Mouse (Mus musculus) embryonic stem cell, embryonic (primary cell): Measurements from ENCODE around the gene Atp1b1.

ENCODE experiments used
- CTCF ChIA-PET, 4 experiments: fragments of 300-600 bp in 2 of 4; fragments of 350-600 bp in 2 of 4; sonication (Branson Sonifier 250); formaldehyde crosslinking; loops; one replicate each; lab custom pipeline; 2022; ENCODE audit warnings: inconsistent platforms in 2 of 4; lab: Charles Lee
- POLR2A ChIA-PET, 4 experiments: fragments of 300-600 bp in 2 of 4; fragments of 350-600 bp in 2 of 4; sonication (Branson Sonifier 250); formaldehyde crosslinking; loops; one replicate each; lab custom pipeline; 2022; ENCODE audit warnings: antibody characterized with exemption in 4 of 4, inconsistent platforms in 1 of 4; lab: Charles Lee

Gene Atp1b1

DNA sequence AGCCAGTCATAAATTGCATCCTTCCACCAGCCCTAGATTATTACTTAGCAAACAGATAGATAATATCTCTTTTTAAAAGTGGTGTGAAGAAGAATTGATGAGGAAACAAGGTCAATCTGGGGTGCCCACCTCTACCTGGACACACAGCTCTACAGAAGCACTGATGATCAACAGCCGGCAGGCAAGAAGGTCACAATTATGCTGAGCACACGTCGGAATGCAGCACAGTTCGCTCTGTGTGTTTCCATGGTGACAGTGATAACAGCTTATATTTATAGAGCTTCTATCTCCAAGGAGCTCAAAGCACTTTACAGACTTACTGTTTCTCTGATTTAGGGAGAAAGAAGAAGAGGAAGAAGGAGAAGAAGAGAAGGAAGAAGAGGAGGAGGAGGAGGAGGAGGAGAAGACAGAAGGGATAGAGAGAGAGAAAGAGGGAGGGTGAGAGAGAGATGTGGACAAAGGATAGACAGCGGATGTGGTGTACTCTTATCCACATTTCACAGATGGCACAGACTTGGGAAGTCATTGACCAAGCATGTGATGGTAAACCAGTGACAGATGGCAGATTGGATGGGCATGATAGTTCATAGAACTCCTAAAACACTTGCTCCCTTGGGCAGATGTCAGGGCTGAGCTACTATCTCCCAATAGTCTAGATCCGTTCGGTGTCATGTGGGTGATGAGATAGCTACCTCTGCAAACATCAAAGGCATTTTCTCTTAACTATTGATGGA lies 16.8 kb upstream of the Atp1b1 start:
- CTCF ChIA-PET: no interaction called here
- POLR2A ChIA-PET: interaction anchor here (0.6 to 10.7 kb wide), 15 partner anchors 8 to 104 kb away, joined by 3 to 249 read pairs (median 5); partner anchors contain the start of gene Atp1b1 (in 3 of the 4)

DNA sequence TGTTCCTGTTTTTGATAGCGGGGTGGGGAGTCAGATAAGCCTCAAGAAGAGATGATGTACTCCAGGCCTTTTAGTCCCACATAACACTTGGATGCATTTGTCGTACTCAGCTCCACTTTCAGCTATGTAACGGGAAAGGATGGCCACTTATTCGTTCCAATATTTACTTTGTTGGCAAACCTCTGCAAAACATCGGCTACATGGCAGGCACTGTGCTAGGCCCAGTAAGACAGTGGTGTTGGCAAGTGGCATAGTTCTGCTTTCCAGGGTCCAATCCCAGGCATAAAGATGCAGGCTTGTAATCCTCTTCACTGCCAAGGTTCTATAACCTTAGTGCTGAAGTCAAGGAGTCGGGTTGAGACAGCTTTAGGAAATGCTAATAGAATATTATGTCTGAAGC lies 16.2 kb upstream of the Atp1b1 start:
- ChIA-PET POLR2A (interaction anchor here (0.6 to 10.7 kb wide), 17 partner anchors 8 to 105 kb away, joined by 3 to 249 read pairs (median 5); partner anchors contain the start of gene Atp1b1 (in 3 of the 4)), CTCF (no interaction called here)

DNA sequence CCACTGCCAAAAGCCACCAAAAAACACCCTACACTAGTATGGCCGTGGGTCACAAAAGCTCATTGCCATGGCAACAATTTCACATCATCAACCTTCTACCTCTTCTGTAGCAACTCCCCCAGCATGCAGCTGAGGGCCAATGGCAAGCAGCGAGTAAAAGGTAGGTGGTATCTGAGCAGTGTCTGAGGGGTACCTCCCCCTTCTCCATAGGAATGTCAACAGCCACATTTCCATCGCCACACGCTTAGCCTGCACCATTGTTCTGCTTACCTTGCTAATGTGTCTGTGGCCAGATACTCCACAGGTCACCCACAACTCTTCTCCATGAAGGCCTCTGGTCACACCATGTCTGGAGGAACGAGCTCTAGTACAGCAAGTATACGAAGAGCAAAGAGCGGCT lies 15.2 kb upstream of the Atp1b1 start:
- ChIA-PET POLR2A (interaction anchor here (0.5 to 10.7 kb wide), 19 partner anchors 8 to 96 kb away, joined by 3 to 249 read pairs (median 3); partner anchors contain the start of gene Atp1b1 (in 3 of the 4)), CTCF (interaction anchor here in 1 of 4 experiments (0.6 to 0.7 kb wide), 2 partner anchors 60 to 1332 kb away, joined by 3 to 4 read pairs; no protein-coding TSS in a partner anchor)

DNA sequence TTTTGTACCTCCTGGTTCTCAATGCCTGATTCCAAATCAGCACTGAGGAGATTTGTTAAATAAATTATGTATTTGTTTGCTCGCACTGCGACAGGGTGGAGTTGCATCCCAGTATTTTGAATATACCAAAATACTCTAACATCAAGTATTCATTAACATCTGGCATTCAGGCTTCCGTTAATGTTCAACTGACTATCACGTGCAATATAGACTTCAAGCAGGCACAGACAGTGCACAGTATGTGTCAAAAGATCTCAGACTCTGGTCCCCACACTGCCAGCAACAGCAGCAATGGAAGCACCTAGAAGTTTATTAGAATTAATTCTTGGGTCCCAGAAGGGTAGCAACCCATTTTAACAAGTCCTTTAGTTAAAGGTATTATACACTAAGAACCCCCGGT lies 13.5 kb upstream of the Atp1b1 start:
- POLR2A ChIA-PET: interaction anchor here (0.5 to 10.7 kb wide), 35 partner anchors 8 to 1146 kb away, joined by 3 to 249 read pairs (median 5); partner anchors contain the start of gene Atp1b1 (in 4 of the 4)
- CTCF ChIA-PET: interaction anchor here in 2 of 4 experiments (0.6 to 1.1 kb wide), 2 partner anchors 9 to 197 kb away, joined by 3 read pairs; no protein-coding TSS in a partner anchor

DNA sequence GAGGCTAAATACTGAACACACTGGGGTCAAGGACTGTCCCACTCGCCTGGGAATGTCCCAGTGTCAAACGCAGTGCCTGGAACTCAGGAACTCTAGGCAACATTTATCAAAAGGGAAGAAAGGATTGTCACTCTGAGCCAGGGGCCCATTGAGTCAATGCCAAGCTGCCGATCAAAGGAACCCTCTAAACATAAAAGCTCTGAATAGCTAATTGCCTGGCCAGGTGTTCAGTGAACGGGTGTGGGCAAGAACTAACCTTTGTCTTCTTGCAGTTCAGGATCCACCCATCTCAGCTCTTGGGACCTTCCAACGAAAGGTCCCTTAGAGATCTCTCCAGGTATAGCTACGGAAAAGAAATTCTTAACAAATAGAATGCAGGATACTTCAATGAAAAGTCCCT lies 12.8 kb upstream of the Atp1b1 start:
- CTCF ChIA-PET: interaction anchor here in 3 of 4 experiments (0.6 to 1.1 kb wide), 3 partner anchors 10 to 196 kb away, joined by 3 read pairs; no protein-coding TSS in a partner anchor
- POLR2A ChIA-PET: interaction anchor here (0.5 to 10.7 kb wide), 35 partner anchors 9 to 1147 kb away, joined by 3 to 249 read pairs (median 5); partner anchors contain the start of gene Atp1b1 (in 4 of the 4)

DNA sequence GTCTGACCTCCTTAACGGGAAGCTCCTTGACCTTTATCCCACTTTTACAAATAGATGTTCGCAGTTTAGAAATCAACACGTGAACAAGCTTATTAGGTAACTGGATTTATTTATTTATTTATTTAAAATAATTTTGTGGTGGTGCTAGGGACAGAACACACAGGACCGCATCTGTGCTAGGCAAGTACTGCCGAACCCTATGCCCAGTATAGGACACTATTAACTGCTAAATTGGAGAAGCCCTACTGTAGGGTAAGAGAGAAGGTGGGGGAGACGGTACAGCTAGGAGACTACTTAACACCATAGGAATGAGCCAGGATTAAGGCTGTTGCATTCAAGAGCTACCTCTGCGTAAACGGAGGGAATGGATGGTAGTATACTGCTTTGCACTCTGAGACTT lies 10.2 kb upstream of the Atp1b1 start:
- POLR2A ChIA-PET: interaction anchor here (0.6 to 10.7 kb wide), 16 partner anchors 9 to 93 kb away, joined by 3 to 249 read pairs (median 4); partner anchors contain the start of gene Atp1b1 (in 3 of the 4)
- CTCF ChIA-PET: interaction anchor here in 1 of 4 experiments (1.0 kb wide), 1 partner anchor 10 kb away, joined by 3 read pairs; the partner anchor contains the start of gene Atp1b1

DNA sequence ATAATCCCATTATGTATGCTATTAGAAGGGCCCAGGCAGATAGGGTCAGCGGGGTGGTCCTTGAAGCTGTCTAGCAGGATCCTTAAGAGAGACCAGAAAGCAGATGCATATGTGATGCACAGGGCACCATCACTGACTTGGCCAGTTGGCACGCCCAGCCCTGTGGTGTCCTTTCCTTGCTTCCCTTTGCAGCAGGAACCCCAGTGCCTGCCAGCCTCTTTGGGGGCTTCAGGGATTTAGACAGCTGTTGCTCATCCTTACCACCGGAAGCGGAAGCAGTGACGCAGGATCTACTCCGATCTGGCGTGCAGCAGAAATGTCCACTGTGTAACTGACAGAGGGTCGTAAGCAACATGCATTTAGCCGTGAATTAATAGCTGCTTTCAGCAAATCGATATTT lies 9.3 kb upstream of the Atp1b1 start:
- ChIA-PET CTCF (no interaction called here), POLR2A (interaction anchor here (0.6 to 10.7 kb wide), 18 partner anchors 9 to 875 kb away, joined by 3 to 249 read pairs (median 4); partner anchors contain the start of genes Atp1b1 (in 3 of the 4) and Sft2d2 (in 1 of the 4))

DNA sequence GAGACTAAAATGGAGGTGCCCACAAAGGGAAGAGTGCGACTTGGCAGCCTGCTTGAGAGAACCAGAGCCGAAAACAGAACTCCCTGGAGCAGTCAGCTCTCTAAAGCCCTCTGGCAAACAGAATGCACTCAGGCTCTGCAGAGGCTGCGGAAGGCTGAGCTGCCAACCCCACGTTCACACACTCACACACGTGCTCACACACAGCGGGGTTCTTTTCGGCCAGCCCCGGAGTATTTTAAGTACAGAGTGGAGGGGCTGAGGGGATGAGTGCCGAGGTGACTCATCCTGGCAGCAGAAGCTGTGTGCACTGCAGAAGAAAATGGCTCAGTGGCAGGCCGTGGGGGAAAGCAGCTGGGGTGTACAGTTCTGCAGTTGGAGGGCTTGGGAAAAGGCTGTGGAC lies 3.6 kb upstream of the Atp1b1 start:
- CTCF ChIA-PET: no interaction called here
- POLR2A ChIA-PET: interaction anchor here (0.6 to 19.6 kb wide), 23 partner anchors 9 to 441 kb away, joined by 3 to 429 read pairs (median 11); no protein-coding TSS in a partner anchor

DNA sequence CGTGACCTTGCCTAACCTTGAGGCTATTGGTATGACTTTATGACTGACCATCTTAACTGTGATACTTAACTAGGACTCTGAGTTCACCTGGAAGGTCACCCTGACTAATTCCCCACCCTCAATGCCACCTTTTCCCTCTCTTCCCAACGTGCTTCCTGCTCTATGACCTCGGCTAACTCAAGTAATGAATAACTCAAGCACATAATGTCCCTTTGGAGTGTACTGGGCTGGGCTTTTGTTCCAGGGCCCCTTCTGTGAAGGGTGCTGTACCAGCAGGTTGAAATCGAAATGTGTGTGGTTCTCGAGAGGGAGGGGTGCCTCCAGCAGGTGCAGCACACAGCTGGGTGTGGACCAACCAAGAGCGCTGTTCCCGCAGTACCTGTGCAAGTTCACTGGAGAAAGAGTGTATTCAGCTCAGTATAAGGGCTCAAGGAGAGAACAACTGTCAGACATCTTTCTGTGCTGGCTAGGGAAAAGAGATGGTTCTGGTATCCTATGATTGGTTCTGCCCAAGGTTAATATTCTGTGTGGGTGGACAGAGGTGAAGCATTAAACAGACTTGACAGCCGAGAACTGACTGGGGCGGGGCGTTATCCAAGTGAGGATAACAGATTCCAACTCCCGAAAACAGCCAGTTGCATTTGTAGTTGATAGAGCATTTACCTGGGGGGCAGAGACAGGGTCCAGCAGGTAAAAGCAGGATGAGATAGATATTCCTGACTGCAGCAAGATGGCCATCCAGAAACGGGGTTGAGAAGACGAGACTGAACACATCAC lies 3.0 kb upstream of the Atp1b1 start:
- POLR2A ChIA-PET: interaction anchor here (0.6 to 19.6 kb wide), 27 partner anchors 10 to 440 kb away, joined by 3 to 429 read pairs (median 10); partner anchors contain the start of gene Blzf1 (in 1 of the 4)
- CTCF ChIA-PET: no interaction called here

DNA sequence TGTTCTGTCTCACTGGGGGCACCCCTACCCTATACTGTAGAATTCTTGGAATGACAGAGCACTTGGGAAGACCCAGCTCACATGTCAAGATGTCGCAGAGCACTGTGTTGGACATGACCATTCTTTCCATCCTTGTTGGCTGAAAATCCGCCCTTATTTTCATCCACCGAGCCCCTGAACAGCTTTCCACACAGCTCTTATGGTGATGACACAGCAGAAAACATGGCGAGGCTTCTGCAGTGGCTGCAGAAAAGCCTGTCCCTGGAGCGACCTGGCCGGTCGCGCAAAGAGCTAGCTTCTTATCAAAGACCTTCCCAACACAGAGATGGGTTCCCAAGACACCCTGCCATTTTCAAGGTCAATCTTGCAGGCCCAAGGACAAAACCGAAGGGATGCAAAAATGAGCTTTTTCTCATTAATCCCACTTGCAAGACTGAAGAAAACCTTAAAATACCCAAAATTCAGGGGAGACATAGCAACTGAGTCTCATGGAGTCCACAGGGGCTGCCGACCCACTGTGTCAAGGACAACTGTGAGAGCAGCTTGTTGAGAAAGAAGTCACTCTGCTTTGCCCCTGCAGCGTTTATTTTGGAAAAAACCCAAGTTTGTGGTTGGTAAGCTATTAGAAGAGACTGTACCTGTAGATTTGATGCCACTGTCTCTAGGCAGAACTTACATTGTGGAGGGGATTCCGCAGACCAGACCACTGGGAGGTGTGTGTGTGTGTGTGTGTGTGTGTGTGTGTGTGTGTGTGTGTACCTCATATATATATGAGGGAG lies 1.2 kb upstream of the Atp1b1 start:
- CTCF ChIA-PET: interaction anchor here in 2 of 4 experiments (0.6 to 1.4 kb wide), 4 partner anchors 23 to 143 kb away, joined by 3 to 6 read pairs (median 4); no protein-coding TSS in a partner anchor
- POLR2A ChIA-PET: interaction anchor here (0.6 to 19.6 kb wide), 58 partner anchors 8 to 1432 kb away, joined by 3 to 429 read pairs (median 8); partner anchors contain the start of genes Blzf1 (in 2 of the 4), Dcaf6 (in 1 of the 4), Mpc2 (in 1 of the 4) and Mpzl1 (in 1 of the 4)

DNA sequence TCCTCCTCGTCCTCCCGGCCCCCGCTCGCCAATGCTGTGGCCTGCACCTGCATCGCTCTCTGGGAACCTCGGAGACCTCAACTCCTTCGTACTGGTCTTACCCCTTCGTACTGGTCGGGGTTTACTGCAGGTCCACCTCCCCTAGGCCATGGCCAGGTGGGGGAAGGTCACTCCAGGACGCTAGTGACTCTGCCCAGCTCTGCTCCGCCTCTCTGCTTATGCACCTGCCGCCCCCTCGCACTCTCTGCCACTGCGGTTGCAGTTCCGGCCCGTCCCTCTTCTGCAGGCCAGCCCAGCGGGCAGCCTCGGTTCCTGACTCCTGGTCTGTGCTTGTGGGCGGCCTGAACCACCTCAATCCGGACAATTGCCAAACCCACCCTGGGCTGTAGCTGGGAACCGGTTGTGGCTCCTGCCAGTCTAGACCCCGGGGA lies 481 bp upstream of the Atp1b1 start:
- CTCF ChIA-PET: interaction anchor here in 1 of 4 experiments (0.6 to 1.6 kb wide), 6 partner anchors 9 to 674 kb away, joined by 3 to 6 read pairs (median 4); no protein-coding TSS in a partner anchor
- POLR2A ChIA-PET: interaction anchor here (0.5 to 19.6 kb wide), 99 partner anchors 9 to 1431 kb away, joined by 3 to 429 read pairs (median 5); partner anchors contain the start of genes Blzf1 (in 1 of the 4), Ccdc181 (in 1 of the 4), Dcaf6 (in 1 of the 4) and Mpc2 (in 1 of the 4)

DNA sequence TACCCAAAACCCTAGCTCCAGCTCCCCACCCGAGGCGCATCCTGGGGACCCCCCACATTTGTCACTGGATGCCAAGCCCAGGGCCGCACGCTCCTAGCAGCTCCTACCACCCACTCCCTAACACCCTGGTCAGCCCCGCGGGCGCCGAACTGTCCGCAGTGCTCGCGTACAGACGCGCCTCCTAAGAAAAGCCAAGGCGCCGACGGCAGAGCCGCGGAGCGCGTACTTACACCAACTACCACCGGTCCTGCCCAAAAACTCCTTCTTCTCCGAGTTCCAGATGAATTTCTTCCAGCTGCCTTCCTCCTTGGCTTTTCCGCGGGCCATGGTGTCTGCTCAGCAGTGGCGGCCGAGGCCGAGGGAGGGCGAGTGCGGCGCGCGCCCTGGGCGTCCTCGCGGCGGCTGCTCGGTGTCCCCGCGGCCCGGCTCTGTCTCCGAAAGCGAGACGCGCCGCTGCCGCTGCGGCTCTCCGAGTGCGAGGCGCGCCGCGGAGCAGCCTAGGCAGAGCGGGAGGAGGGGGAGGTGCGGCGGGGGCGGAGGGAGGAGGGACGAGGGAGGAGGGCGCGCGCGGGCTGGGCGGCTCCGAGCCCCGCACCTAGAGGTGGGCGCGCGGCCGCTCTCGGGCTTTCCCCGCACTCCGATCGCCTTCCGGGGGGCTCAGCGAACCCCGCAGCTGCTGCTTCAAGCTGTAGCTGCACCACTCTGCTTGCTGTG lies 467 bp downstream of the Atp1b1 start:
- CTCF ChIA-PET: interaction anchor here in 1 of 4 experiments (0.7 to 1.6 kb wide), 3 partner anchors 8 to 675 kb away, joined by 3 to 6 read pairs (median 4); no protein-coding TSS in a partner anchor
- POLR2A ChIA-PET: interaction anchor here (0.7 to 19.6 kb wide), 100 partner anchors 8 to 1003 kb away, joined by 3 to 429 read pairs (median 5); partner anchors contain the start of genes Blzf1 (in 1 of the 4), Ccdc181 (in 1 of the 4), Dcaf6 (in 1 of the 4) and Mpc2 (in 1 of the 4)

DNA sequence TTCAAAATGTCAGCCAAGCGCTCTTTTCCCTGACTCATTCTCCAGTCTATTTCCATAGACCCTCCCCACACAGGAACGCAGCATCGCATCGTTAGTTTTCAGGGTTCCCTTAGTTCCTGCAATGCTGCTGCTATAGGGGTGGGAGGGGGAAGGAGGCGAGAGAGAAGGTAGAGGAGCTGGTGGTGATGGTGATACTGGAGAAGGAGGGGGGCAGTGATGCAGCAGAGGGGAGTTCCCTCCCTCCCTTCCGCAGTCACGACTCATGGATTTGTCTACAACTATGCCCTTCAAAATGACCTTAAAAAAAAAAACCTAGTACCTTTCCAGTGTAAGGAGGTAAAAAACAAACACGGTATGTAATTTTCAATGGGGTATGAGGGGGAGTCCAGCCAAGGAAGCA lies 1.4 kb downstream of the Atp1b1 start:
- ChIA-PET POLR2A (interaction anchor here (0.6 to 19.6 kb wide), 52 partner anchors 9 to 1073 kb away, joined by 3 to 429 read pairs (median 6); partner anchors contain the start of genes Blzf1 (in 1 of the 4), Ccdc181 (in 1 of the 4), Dcaf6 (in 1 of the 4) and Mpc2 (in 1 of the 4)), CTCF (no interaction called here)

DNA sequence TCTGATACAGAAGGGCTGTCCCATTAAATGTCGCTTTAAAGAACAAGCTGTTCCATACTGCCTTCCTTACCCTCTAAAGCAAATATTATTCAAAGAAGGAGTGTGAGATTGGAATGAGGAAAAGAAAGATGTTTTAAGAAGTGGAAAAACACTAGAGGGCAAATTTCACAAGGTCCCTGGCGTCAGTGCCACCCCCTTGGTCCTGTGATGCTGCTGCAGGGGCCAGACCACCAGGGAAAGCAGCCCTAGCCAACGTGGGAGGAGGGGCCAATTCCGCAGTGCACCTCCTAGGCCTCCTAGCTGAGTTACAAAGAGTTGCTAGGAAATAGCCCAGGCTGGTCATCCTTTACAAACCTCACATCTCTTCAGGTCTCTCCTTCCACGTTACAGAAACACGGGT lies 2.1 kb downstream of the Atp1b1 start:
- POLR2A ChIA-PET: interaction anchor here in 3 of 4 experiments (0.6 to 19.6 kb wide), 35 partner anchors 9 to 1005 kb away, joined by 3 to 429 read pairs (median 6); partner anchors contain the start of genes Blzf1 (in 1 of the 3), Dcaf6 (in 1 of the 3), Mpc2 (in 1 of the 3) and Sft2d2 (in 1 of the 3)
- CTCF ChIA-PET: interaction anchor here in 2 of 4 experiments (0.5 to 0.6 kb wide), 2 partner anchors 17 to 664 kb away, joined by 6 to 8 read pairs; no protein-coding TSS in a partner anchor

DNA sequence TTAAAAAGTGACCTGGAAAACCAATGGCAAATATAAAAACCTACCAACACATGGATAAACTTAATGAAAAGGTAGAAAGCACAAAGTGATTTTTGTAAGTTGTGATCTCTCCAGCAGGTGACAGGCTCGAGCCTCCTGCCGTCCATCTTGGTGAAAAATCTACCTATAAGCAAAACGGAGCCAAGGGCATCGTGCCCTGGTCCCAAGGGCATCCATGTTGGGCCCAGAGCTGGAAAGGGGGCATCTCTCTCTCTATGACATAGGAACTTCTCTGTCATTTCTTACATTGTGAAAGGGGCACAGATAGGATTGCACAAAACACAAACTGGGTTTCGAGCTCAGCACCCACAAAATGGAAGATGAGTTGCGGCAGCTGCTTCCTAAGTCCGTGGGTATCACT lies 2.5 kb downstream of the Atp1b1 start:
- POLR2A ChIA-PET: interaction anchor here in 3 of 4 experiments (0.6 to 19.6 kb wide), 29 partner anchors 9 to 1005 kb away, joined by 3 to 429 read pairs (median 12); partner anchors contain the start of genes Dcaf6 (in 1 of the 3) and Mpc2 (in 1 of the 3)

More for the DNA sequence above, 2.5 kb downstream of the Atp1b1 start:
- CTCF ChIA-PET: interaction anchor here in 2 of 4 experiments (0.5 to 0.6 kb wide), 2 partner anchors 16 to 665 kb away, joined by 6 to 8 read pairs; no protein-coding TSS in a partner anchor
